Mouse (Mus musculus): ENCODE results near the gene Acp7. TPM values are rescaled to one million over a fixed set of nuclear protein-coding genes. Genes with fewer than 3 reads are reported as not detected.
"Not testable (repeated sequence)": the region's sequence is repeated elsewhere in the genome, so short reads cannot be mapped to it uniquely, and the experiment has no call there.

Acp7 gene
- polyA plus RNA-seq, 1 experiment from 2014 or later: 0.31 TPM

DNA sequence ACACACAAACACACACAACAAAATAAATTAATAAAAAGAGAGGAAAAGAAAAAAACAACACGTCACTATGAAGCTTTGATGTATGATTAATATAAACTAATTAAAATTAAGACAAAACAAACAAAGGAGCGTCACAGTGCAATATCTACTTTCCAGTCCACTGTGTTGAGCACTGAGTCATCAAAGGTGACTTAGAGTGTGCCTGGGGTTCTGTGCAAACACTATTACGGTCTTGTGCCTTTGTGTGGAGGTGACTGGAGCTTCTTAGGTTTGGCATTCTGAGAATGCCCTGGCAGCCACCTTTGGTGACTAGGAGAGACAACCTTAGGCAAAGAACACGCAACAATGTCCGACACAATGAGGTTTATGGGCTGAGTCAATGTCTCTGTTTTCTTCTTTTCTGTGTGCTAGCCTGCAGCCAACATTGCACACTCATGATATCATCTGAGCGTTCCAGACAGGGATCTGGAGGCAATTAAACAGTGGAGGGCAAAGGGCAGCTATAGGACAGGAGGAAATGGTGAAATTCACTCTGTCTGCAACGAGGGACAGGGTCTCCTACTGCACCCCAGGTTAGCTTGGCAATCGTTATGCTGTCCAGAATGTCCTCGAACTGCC is 11.9 kb downstream of the Acp7 start:
- no peak for ATAC-seq
- Histone ChIP-seq H3K27me3 (replicated peaks; ENCODE audit: control insufficient read depth, insufficient read depth, low read length) (no peaks in the 10 kb centered on the region), H3K36me3 (ENCODE audit: control insufficient read depth, insufficient read depth, low read length) (no peaks in the 10 kb centered on the region), H3K9me3 (ENCODE audit: control insufficient read depth, low read length) (no peaks in the 10 kb centered on the region), H3K4me1 (ENCODE audit: control insufficient read depth, insufficient read depth, low read depth, low read length) (no peaks in the 10 kb centered on the region), H3K9ac (ENCODE audit: low read depth, low read length) (no peak overlapping the region), H3K4me3 (ENCODE audit: low read length) (no peak overlapping the region), H3K4me2 (ENCODE audit: low read length) (no peak overlapping the region), H3K27ac (ENCODE audit: low read depth, low read length) (no peak overlapping the region)
- 75% methylated on average over 9 of the region's 9 CpGs for WGBS

- H3K36me3 ChIP-seq (ENCODE audit: control insufficient read depth, insufficient read depth, low read length): no peaks in the 10 kb centered on the region
- H3K4me2 ChIP-seq (ENCODE audit: low read length): no peak overlapping the region
- ATAC-seq: no peak
- H3K9ac ChIP-seq (ENCODE audit: low read depth, low read length): no peak overlapping the region
- peaks cover 4% of the 10 kb centered on the region; the same call in 1 of the 2 replicates for H3K4me1 ChIP-seq (ENCODE audit: control insufficient read depth, insufficient read depth, low read depth, low read length)
- no peaks in the 10 kb centered on the region for H3K9me3 ChIP-seq (ENCODE audit: control insufficient read depth, low read length)
- no peak overlapping the region for H3K27ac ChIP-seq (ENCODE audit: low read depth, low read length)
- 93% methylated on average over 8 of the region's 8 CpGs for WGBS
- H3K4me3 ChIP-seq (ENCODE audit: low read length): no peak overlapping the region
- H3K27me3 ChIP-seq (replicated peaks; ENCODE audit: control insufficient read depth, insufficient read depth, low read length): no peaks in the 10 kb centered on the region
Measured at GRCm38 (mm10) chr7:28605951-28606350, 25.2 kb downstream of the Acp7 start.

DNA sequence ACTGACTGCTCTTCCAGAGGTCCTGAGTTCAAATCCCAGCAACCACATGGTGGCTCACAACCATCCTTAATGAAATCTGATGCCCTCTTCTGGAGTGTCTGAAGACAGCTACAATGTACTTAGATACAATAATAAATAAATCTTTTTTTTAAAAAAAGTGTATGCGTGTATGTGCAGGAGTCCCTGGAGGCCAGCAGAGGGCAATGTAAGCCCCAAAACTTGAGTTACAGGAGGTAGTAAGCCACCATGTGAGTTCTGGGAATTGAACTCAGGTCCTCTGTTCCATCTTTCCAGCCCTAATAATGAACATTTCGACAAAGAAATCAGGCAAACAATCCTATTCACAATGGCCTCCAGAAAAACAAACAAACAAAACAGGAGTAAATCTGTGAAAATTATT is 27.3 kb downstream of the Acp7 start:
- WGBS: 81% methylated on average over 2 of the region's 2 CpGs
- not testable (repeated sequence) for H3K9me3 ChIP-seq (ENCODE audit: control insufficient read depth, low read length); H3K27ac ChIP-seq (ENCODE audit: low read depth, low read length); H3K27me3 ChIP-seq (replicated peaks; ENCODE audit: control insufficient read depth, insufficient read depth, low read length); H3K4me1 ChIP-seq (ENCODE audit: control insufficient read depth, insufficient read depth, low read depth, low read length); ATAC-seq; H3K4me3 ChIP-seq (ENCODE audit: low read length); H3K4me2 ChIP-seq (ENCODE audit: low read length); H3K9ac ChIP-seq (ENCODE audit: low read depth, low read length); H3K36me3 ChIP-seq (ENCODE audit: control insufficient read depth, insufficient read depth, low read length)

- ATAC-seq: no peak
- no peaks in the 10 kb centered on the region for H3K27me3 ChIP-seq (replicated peaks; ENCODE audit: control insufficient read depth, insufficient read depth, low read length)
- no peak overlapping the region for H3K27ac ChIP-seq (ENCODE audit: low read depth, low read length)
- no peaks in the 10 kb centered on the region for H3K36me3 ChIP-seq (ENCODE audit: control insufficient read depth, insufficient read depth, low read length)
- H3K4me1 ChIP-seq (ENCODE audit: control insufficient read depth, insufficient read depth, low read depth, low read length): peaks cover 4% of the 10 kb centered on the region; the same call in 1 of the 2 replicates
- no peaks in the 10 kb centered on the region for H3K9me3 ChIP-seq (ENCODE audit: control insufficient read depth, low read length)
- H3K9ac ChIP-seq (ENCODE audit: low read depth, low read length): no peak overlapping the region
- no peak overlapping the region for H3K4me3 ChIP-seq (ENCODE audit: low read length)
- WGBS: 78% methylated on average over 5 of the region's 5 CpGs
- no peak overlapping the region for H3K4me2 ChIP-seq (ENCODE audit: low read length)
Measured at GRCm38 (mm10) chr7:28603136-28603535, 28.0 kb downstream of the Acp7 start.

GRCm38 (mm10) chr7:28601668-28602067 is 29.5 kb downstream of the Acp7 start:
- peaks cover 10% of the 10 kb centered on the region for H3K4me1 ChIP-seq (ENCODE audit: control insufficient read depth, insufficient read depth, low read depth, low read length)
- no peak overlapping the region for H3K4me3 ChIP-seq (ENCODE audit: low read length)
- H3K9me3 ChIP-seq (ENCODE audit: control insufficient read depth, low read length): no peaks in the 10 kb centered on the region
- ATAC-seq: 0 out of 2 replicates have a peak, but pooled peaks have one; percentile 22
- no peaks in the 10 kb centered on the region for H3K36me3 ChIP-seq (ENCODE audit: control insufficient read depth, insufficient read depth, low read length)
- H3K27ac ChIP-seq (ENCODE audit: low read depth, low read length): no peak overlapping the region
- no peak overlapping the region for H3K9ac ChIP-seq (ENCODE audit: low read depth, low read length)
- no peaks in the 10 kb centered on the region for H3K27me3 ChIP-seq (replicated peaks; ENCODE audit: control insufficient read depth, insufficient read depth, low read length)
- H3K4me2 ChIP-seq (ENCODE audit: low read length): peak overlapping the region; percentile 25
- 19% methylated on average over 7 of the region's 7 CpGs for WGBS

DNA sequence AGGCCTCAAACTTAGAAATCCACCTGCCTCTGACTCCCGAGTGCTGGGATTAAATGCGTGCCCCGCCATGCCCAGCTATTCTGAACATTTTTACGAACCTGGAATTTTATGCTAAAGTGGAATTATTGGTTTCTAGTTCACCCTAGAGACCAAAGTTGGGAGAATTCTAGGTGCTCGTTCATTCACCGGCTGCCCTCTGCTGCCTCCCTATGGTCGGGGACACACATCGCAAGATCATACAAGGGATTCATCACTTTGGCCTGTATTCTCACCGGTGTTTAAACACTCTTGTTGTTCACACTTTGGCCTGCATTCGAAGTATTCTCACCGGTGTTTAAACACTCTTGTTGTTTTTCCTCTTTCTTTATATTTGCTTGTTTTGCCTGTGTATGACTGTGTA is 30.1 kb downstream of the Acp7 start:
- no peak for ATAC-seq
- H3K4me1 ChIP-seq (ENCODE audit: control insufficient read depth, insufficient read depth, low read depth, low read length): peaks cover 17% of the 10 kb centered on the region
- H3K4me3 ChIP-seq (ENCODE audit: low read length): no peak overlapping the region
- no peak overlapping the region for H3K9ac ChIP-seq (ENCODE audit: low read depth, low read length)
- H3K27me3 ChIP-seq (replicated peaks; ENCODE audit: control insufficient read depth, insufficient read depth, low read length): no peaks in the 10 kb centered on the region
- H3K4me2 ChIP-seq (ENCODE audit: low read length): no peak overlapping the region
- H3K27ac ChIP-seq (ENCODE audit: low read depth, low read length): no peak overlapping the region
- no peaks in the 10 kb centered on the region for H3K9me3 ChIP-seq (ENCODE audit: control insufficient read depth, low read length)
- no peaks in the 10 kb centered on the region for H3K36me3 ChIP-seq (ENCODE audit: control insufficient read depth, insufficient read depth, low read length)
- 15% methylated on average over 11 of the region's 11 CpGs for WGBS

GRCm38 (mm10) chr7:28598951-28599350 is 32.2 kb downstream of the Acp7 start:
- 68% methylated on average over 2 of the region's 2 CpGs for WGBS
- Histone ChIP-seq H3K27ac (ENCODE audit: low read depth, low read length) (no peak overlapping the region), H3K27me3 (replicated peaks; ENCODE audit: control insufficient read depth, insufficient read depth, low read length) (no peaks in the 10 kb centered on the region), H3K4me1 (ENCODE audit: control insufficient read depth, insufficient read depth, low read depth, low read length) (peaks cover 23% of the 10 kb centered on the region), H3K36me3 (ENCODE audit: control insufficient read depth, insufficient read depth, low read length) (no peaks in the 10 kb centered on the region), H3K4me3 (ENCODE audit: low read length) (no peak overlapping the region), H3K9me3 (ENCODE audit: control insufficient read depth, low read length) (no peaks in the 10 kb centered on the region), H3K9ac (ENCODE audit: low read depth, low read length) (no peak overlapping the region), H3K4me2 (ENCODE audit: low read length) (no peak overlapping the region)
- no peak for ATAC-seq

GRCm38 (mm10) chr7:28597642-28598446 is 33.3 kb downstream of the Acp7 start, which contains the start of the genes Samd4b and Pak4:
Gene Samd4b, minus strand, starts transcription at chr7:28598144.
Gene Pak4, minus strand, starts transcription at chr7:28598185.
- Histone ChIP-seq H3K4me1 (ENCODE audit: control insufficient read depth, insufficient read depth, low read depth, low read length) (peaks cover 29% of the 10 kb centered on the region), H3K9me3 (ENCODE audit: control insufficient read depth, low read length) (no peaks in the 10 kb centered on the region), H3K36me3 (ENCODE audit: control insufficient read depth, insufficient read depth, low read length) (no peaks in the 10 kb centered on the region), H3K9ac (ENCODE audit: low read depth, low read length) (peak within 1 kb of the TSS; percentile 80), H3K4me2 (ENCODE audit: low read length) (peak within 1 kb of the TSS; percentile 91), H3K27me3 (replicated peaks; ENCODE audit: control insufficient read depth, insufficient read depth, low read length) (no peaks in the 10 kb centered on the region), H3K4me3 (ENCODE audit: low read length) (peak within 1 kb of the TSS; percentile 71), H3K27ac (ENCODE audit: low read depth, low read length) (peak within 1 kb of the TSS; percentile 87)
- WGBS: under 1% methylated on average over 66 of the region's 66 CpGs
- ATAC-seq: peak; percentile 94

DNA sequence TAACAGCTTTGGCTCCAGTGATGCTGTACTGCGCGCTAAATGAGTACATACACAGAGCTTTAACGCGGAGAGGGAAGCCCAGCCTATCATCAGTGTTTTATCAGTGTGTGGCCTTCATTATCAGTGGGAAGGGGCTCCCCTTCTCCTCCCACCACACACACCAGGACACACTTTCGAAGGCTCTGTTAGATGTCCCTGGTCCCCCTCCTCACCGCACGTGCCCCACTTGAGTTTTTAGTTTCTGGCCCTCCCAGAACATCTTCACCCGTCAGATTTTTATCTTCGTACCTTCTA is 33.9 kb downstream of the Acp7 start:
- H3K4me3 ChIP-seq (ENCODE audit: low read length): peak overlapping the region; percentile 71
- peaks cover 32% of the 10 kb centered on the region for H3K4me1 ChIP-seq (ENCODE audit: control insufficient read depth, insufficient read depth, low read depth, low read length)
- WGBS: 12% methylated on average over 9 of the region's 9 CpGs
- H3K4me2 ChIP-seq (ENCODE audit: low read length): peak overlapping the region; percentile 91
- ATAC-seq: 0 out of 2 replicates have a peak, but pooled peaks have one; percentile 0
- peak overlapping the region; percentile 80 for H3K9ac ChIP-seq (ENCODE audit: low read depth, low read length)
- no peaks in the 10 kb centered on the region for H3K9me3 ChIP-seq (ENCODE audit: control insufficient read depth, low read length)
- H3K36me3 ChIP-seq (ENCODE audit: control insufficient read depth, insufficient read depth, low read length): no peaks in the 10 kb centered on the region
- H3K27ac ChIP-seq (ENCODE audit: low read depth, low read length): peak overlapping the region; percentile 63
- H3K27me3 ChIP-seq (replicated peaks; ENCODE audit: control insufficient read depth, insufficient read depth, low read length): no peaks in the 10 kb centered on the region

All from hindbrain, embryonic 16.5 days (tissue).